Mouse (Mus musculus) megakaryocyte, embryonic 14.5 days (primary cell): ENCODE measurements around the gene Fam20b. TPM values are rescaled to one million over a fixed set of nuclear protein-coding genes. Genes with fewer than 3 reads are reported as not detected.

Source experiments
- H3K27me3 ChIP-seq: replicated peaks from 2 replicates; pipeline ENCODE3; 2012; ENCODE audit warnings: inconsistent platforms
- H3K36me3 ChIP-seq: replicated peaks from 2 replicates; pipeline ENCODE3; 2012; ENCODE audit warnings: low read length, inconsistent platforms, mixed read lengths
- H3K4me1 ChIP-seq: 2 replicates; pipeline ENCODE4 v1.6.1; 2012; ENCODE audit warnings: inconsistent platforms
- H3K4me3 ChIP-seq: replicated peaks from 2 replicates; pipeline ENCODE3; 2012; ENCODE audit warnings: moderate library complexity, mild to moderate bottlenecking, inconsistent platforms
- H3K9me3 ChIP-seq: 2 replicates; pipeline ENCODE4 v1.6.1; 2012; ENCODE audit warnings: inconsistent platforms
- FLI1 ChIP-seq: IDR thresholded peaks from 2 replicates; pipeline ENCODE4 v1.6.1; 2012; ENCODE audit warnings: low read length, inconsistent platforms, mixed read lengths
- GATA1 ChIP-seq: IDR thresholded peaks from 3 replicates; pipeline ENCODE4 v1.6.1; 2012; ENCODE audit warnings: mixed read lengths, low read length, inconsistent platforms, borderline replicate concordance
- polyA plus RNA-seq: library from polyadenylated mRNA; stranded (reverse); fragments of >175 nt; gene quantifications from 2 replicates; pipeline ENCODE4 v1.2.3, GENCODE M21; 2012; ENCODE audit warnings: low replicate concordance; ENCODE audit not compliant: insufficient read depth

Gene Fam20b
- polyA plus RNA-seq, 1 experiment: 6.0 TPM

- Histone ChIP-seq H3K27me3 (no peaks in the 10 kb centered on the region), H3K4me3 (no peak overlapping the region), H3K4me1 (peaks cover 26% of the 10 kb centered on the region), H3K36me3 (peaks cover 97% of the 10 kb centered on the region), H3K9me3 (no peaks in the 10 kb centered on the region)
- TF ChIP-seq GATA1 (no peak), FLI1 (no peak)
These were observed 74.8 kb downstream of the Fam20b start for GRCm38 (mm10) chr1:156644061-156644460.

GRCm38 (mm10) chr1:156642813-156643212 is 76.1 kb downstream of the Fam20b start:
- peaks cover 93% of the 10 kb centered on the region for H3K36me3 ChIP-seq
- no peak overlapping the region for H3K4me3 ChIP-seq
- H3K9me3 ChIP-seq: no peaks in the 10 kb centered on the region
- no peaks in the 10 kb centered on the region for H3K27me3 ChIP-seq
- peaks cover 29% of the 10 kb centered on the region for H3K4me1 ChIP-seq
- TF ChIP-seq GATA1: no peak
- TF ChIP-seq FLI1: no peak

DNA sequence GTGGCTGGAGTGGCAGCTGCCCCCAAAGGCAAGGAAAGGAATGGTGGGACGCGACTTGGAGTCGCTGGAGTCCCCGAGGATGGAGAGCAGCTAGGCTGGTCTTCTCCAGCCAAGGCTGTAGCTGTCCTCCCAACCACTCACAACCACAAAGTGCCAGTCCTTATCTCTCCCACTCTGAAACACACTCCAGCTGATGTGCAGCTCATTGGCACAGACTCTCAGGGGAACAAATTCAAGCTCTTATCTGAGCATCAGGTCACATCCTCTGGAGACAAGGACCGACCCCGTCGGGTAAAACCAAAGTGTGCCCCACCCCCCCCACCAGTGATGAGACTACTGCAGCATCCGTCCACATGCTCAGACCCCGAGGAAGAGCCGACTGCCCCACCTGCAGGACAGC is 77.1 kb downstream of the Fam20b start:
- H3K27me3 ChIP-seq: no peaks in the 10 kb centered on the region
- H3K4me1 ChIP-seq: peaks cover 29% of the 10 kb centered on the region
- TF ChIP-seq FLI1: no peak
- TF ChIP-seq GATA1: no peak
- no peaks in the 10 kb centered on the region for H3K9me3 ChIP-seq
- H3K36me3 ChIP-seq: peaks cover 92% of the 10 kb centered on the region
- H3K4me3 ChIP-seq: no peak overlapping the region

- H3K4me3 ChIP-seq: no peak overlapping the region
- H3K9me3 ChIP-seq: no peaks in the 10 kb centered on the region
- H3K36me3 ChIP-seq: peaks cover 90% of the 10 kb centered on the region
- TF ChIP-seq FLI1 (no peak), GATA1 (no peak)
- peaks cover 29% of the 10 kb centered on the region for H3K4me1 ChIP-seq
- H3K27me3 ChIP-seq: no peaks in the 10 kb centered on the region
These were observed 78.3 kb downstream of the Fam20b start for GRCm38 (mm10) chr1:156640577-156640976.

- Histone ChIP-seq H3K9me3 (no peaks in the 10 kb centered on the region), H3K4me3 (no peak overlapping the region), H3K4me1 (peaks cover 29% of the 10 kb centered on the region), H3K27me3 (no peaks in the 10 kb centered on the region), H3K36me3 (peaks cover 90% of the 10 kb centered on the region)
- TF ChIP-seq FLI1 (no peak), GATA1 (no peak)
These were observed 79.4 kb downstream of the Fam20b start for GRCm38 (mm10) chr1:156639455-156639854.

DNA sequence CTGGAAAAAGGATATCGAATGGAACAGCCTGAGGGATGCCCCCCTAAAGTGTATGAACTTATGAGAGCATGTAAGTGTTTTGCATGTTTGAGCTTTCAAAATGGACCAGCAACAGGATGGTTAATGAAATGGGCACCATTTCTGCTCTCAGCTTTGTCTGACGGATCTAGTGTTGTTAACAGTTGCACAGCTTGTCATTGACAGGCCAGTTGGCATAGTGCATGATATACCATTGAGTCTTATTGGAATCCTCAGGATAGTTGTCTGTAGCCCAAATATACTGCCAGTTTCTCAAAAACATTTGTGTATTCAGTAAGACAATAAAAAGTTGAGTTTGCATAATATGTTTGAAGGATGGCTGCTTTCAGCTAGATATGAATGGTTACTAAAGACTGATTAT is 83.7 kb downstream of the Fam20b start:
- Histone ChIP-seq H3K4me3 (no peak overlapping the region), H3K27me3 (no peaks in the 10 kb centered on the region), H3K9me3 (no peaks in the 10 kb centered on the region), H3K36me3 (peaks cover 89% of the 10 kb centered on the region), H3K4me1 (peaks cover 10% of the 10 kb centered on the region)
- TF ChIP-seq GATA1: no peak

DNA sequence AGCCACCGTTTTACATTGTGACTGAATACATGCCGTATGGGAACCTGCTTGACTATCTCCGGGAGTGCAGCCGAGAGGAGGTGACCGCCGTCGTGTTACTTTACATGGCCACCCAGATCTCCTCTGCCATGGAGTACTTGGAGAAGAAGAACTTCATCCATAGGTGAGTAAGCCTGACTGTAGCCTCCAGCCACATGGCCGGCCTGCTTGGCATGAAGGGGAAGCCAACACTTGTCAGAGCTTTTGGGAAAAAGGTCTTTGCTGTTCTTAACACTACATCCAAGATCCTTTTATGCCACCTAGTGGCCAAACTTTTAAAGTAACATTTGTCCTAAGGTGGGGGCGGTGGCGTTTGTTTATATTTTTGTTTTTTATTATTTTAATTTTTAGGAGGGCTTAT is 85.8 kb downstream of the Fam20b start:
- Histone ChIP-seq H3K4me3 (no peak overlapping the region), H3K4me1 (0 out of 2 replicates have a peak, but pooled peaks cover 6% of the 10 kb centered on the region), H3K9me3 (no peaks in the 10 kb centered on the region), H3K27me3 (no peaks in the 10 kb centered on the region), H3K36me3 (peaks cover 89% of the 10 kb centered on the region)
- TF ChIP-seq GATA1: no peak
- TF ChIP-seq FLI1: no peak

GRCm38 (mm10) chr1:156630965-156631364 is 87.9 kb downstream of the Fam20b start:
- TF ChIP-seq GATA1 (no peak), FLI1 (no peak)
- no peaks in the 10 kb centered on the region for H3K27me3 ChIP-seq
- H3K36me3 ChIP-seq: peaks cover 85% of the 10 kb centered on the region
- no peaks in the 10 kb centered on the region for H3K9me3 ChIP-seq
- H3K4me1 ChIP-seq: 0 out of 2 replicates have a peak, but pooled peaks cover 3% of the 10 kb centered on the region
- H3K4me3 ChIP-seq: no peak overlapping the region

DNA sequence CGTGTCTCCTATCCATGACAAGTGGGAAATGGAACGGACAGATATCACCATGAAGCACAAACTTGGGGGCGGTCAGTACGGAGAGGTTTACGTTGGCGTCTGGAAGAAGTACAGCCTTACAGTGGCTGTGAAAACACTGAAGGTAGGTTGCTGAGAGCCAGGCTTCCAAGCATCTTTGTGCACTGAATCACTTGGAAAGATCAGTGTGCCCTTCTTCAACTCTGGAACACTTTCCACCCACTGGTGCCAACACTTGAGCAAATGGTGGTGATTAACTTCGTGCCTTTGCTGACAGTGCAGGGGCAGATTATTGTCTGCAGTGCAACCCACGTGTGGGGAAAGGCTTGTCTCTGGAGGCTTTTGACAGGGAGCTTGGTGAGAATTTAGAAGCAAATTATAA is 88.9 kb downstream of the Fam20b start:
- peaks cover 84% of the 10 kb centered on the region for H3K36me3 ChIP-seq
- H3K4me1 ChIP-seq: peaks cover 6% of the 10 kb centered on the region
- H3K9me3 ChIP-seq: no peaks in the 10 kb centered on the region
- no peaks in the 10 kb centered on the region for H3K27me3 ChIP-seq
- TF ChIP-seq GATA1: no peak
- no peak for TF ChIP-seq FLI1
- H3K4me3 ChIP-seq: no peak overlapping the region

Other genes with a start within 250 kb of the Fam20b start
- gene Soat1, start 244.8 kb downstream of the Fam20b start, polyA plus RNA-seq: 23.7 TPM in 1 of 2 replicates, not detected in the other
- 1.2 and 1.8 TPM in 2 replicates for gene Gm10031, start 195.1 kb downstream of the Fam20b start, polyA plus RNA-seq
- 5.0 and 5.8 TPM in 2 replicates for gene Abl2, start 160.3 kb downstream of the Fam20b start, polyA plus RNA-seq
- gene Tor3a, start 44.7 kb downstream of the Fam20b start, polyA plus RNA-seq: 18.1 and 29.8 TPM in 2 replicates
- gene Angptl1, start 119.5 kb upstream of the Fam20b start, polyA plus RNA-seq: not detected in 2 replicates
- 50.3 and 60.3 TPM in 2 replicates for gene Ralgps2, start 220.5 kb upstream of the Fam20b start, polyA plus RNA-seq